Mouse (Mus musculus) layer of hippocampus, adult 8-10 months (tissue): ENCODE data around the gene Gabpb2. TPM values are rescaled to one million over a fixed set of nuclear protein-coding genes. Genes with fewer than 3 reads are reported as not detected.

Experiments used
- DNase-seq, 2 experiments: peaks; one replicate each; pipeline ENCODE4 v3.0.0; 2022; ENCODE audit warnings: low spot score in 2 of 2
- total RNA-seq, 4 experiments: library from RNA; stranded (reverse); gene quantifications; 2 replicates each; pipeline ENCODE4 v1.2.4; 2022

Gabpb2 gene
- total RNA-seq, 4 experiments from 2014 or later: 15.7 to 18.0 (median 17.5) TPM

DNA sequence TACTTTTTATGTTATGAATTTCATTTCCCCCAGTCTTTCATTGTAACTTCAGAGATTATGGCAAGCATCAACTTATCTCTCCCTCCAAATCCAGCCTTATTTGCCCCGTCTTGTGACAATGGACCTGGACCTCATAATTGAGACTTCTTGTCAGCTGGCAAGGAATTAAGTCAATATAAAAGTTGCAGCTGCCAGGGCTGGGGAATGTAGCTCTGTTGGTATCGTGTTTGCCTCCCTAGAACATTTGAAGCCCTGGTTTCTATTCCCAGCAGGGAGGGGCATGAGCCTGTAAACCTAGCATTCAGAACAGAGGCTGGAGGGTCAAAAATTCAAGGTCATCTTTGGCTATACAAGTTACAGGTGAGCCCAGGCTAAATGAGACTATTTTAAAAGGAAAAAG lies 21.9 kb downstream of the Gabpb2 start:
- DNase-seq: no peak

DNA sequence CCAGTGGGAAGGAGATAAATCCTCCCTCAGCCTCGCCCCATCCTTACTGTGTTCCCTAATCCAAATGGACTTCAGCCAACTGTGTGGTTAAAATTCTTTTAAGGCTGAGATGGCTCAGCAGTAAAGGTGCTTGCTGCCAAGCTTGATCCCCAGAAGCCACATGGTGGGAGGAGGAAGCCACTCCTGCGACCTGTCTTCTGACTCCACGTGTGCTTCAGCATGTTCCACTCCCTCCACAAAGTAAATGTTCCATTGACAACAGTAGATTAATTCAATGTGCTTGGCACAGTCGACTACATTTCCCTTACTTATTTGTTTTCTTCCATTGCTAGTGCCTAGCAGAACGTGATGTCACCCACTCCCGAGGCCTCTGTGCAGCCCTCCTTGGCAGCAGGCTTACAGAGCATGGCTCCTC lies 23.0 kb downstream of the Gabpb2 start:
- DNase-seq: no peak

DNA sequence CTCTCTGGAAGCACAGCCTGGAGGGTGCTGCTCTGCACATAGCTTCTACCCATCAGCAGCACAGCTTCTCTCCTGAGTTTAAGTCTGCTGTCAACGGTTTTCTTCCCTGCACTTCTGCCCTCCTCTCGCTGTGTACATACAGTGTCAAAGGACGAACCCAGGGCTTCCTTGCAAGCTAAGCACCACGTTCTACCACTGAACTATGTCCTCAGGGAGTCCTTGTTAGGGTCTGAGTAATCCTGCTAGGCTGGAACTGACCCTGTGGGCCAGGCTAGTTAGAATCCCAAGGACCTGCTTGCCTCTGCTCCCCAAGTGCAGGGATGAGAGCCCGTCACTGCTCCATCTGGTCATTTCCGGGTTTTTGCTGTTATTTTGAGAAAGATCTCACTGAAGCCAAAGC lies 30.8 kb downstream of the Gabpb2 start:
- no peak for DNase-seq

DNA sequence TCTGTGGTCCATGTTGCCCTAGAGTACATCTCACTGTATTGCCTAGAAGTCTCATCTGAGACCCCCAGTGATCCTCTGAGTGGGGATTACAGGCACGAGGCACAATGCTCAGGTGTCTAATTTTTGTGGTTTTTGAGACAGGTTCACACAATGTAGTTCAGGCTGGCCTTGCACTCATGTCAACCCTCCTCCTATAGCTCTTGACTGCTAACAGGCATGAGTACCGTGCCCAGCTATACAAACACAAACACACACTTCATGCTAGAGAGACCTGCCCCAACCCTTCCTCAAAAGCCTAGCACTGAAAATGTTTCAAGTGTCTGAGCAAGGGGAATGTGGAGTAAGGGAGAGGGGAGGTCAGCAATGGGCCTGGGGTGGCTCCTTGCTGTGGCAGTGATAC lies 31.6 kb downstream of the Gabpb2 start:
- DNase-seq: no peak

DNA sequence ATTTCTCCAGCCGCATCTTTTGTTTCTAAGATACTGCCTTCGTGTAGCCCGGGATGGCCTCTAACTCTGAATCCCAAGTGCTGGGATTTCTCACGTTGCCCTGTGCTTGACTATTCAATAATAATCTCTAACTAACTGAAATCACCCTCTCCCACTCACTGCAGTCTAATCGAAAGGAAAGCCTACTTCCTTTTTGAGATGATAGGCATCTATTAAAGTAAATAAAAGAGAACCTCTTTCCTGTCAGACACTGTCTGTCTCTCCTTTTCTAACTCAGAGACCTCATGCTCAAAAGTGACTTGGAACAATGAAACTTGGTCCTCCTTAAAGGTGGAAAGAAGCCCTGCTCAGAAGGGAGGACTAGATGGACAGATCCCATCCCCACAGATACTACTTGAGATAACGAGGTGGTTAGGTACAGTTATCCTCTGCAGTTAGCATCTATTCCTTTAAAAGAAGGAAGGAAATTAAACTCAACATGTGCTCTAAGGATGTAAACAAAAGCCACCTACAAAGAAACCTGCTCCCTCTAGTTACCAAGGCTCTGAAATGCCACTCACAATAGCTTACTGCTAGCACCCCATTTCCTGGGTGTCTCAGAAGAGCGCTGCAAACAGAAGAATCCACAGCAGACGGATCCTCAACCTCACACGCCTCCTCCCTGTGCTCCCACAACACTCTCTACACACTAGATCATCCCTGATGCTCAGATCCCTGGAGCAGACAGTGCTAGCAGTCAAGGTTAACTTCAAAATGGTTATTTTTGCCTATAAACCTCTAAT lies 32.7 kb downstream of the Gabpb2 start:
- DNase-seq: no peak

DNA sequence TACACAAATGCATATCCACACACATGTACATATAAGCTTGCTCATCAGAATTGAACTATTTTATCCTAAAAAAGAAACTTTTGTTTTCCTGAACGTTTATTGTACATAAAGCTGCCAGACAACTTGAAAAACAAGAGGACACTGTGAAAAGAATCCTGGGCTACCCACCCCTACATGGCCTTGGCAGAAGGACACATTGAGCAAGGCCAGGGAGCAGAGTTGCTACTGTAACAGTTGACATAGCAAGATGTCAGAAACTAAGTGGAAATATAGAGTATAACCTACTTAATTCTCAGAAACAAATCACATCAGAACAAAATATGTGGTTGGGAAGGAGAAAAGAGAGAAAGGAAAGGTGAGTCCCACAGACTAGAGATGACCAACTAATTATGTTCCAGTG lies 35.9 kb downstream of the Gabpb2 start:
- DNase-seq: no peak

DNA sequence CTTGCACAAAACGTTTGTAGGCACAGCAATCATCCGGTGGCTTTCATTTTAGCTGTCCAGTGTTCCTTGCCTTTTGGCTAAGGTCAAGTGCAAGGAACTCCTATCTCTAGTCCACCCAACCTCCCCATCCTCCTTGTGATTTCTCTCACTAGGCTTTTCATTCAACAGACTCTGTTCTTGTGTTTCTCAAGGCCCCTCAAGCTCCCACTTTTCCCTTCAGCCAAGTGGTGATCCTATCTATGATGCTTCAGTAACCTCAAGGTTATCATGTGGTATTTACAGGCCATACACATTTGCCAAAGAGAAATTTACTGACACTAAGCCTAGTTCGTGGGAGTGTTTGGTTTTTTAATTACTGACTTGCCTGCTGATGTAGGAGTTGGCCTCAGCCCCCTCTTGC lies 37.8 kb downstream of the Gabpb2 start:
- no peak for DNase-seq

DNA sequence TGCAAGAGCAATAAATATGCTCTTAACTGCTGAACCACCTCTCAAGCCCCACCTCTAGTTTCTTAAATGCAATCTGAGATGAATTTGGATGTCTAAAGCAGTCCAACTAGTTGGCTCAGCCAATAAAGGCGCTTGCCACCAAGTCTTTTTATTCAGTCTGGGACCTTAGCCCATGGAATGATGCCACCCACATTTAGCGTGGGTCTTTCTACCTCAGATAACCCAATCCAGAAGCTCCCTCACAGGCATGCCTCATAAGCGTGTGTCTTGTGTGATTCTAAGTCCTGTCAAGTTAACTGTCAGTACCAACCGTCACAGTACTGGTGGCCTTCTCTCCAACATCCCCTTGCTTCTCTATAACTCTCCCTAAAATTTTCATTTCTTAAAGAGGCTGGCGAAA lies 38.8 kb downstream of the Gabpb2 start:
- no peak for DNase-seq

DNA sequence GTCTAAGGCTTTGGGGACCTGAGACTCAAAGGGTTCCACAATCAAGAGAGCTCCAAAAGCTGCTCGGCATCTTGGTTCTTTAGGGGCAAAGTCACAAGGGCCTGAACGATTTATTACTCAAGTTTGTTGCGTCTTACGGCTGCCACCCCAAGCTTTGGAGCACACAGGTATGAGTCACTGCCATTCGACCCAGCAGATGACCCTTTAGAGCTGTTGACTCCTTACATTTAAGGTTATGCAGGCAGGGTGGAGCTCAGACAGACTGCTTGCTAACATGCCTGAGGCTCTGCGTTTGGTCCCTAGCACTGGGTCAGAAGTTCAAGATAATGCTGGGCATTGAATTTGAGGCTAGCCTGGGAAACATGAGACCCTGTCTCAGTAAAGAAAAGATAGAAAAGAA lies 40.1 kb downstream of the Gabpb2 start:
- DNase-seq: no peak

DNA sequence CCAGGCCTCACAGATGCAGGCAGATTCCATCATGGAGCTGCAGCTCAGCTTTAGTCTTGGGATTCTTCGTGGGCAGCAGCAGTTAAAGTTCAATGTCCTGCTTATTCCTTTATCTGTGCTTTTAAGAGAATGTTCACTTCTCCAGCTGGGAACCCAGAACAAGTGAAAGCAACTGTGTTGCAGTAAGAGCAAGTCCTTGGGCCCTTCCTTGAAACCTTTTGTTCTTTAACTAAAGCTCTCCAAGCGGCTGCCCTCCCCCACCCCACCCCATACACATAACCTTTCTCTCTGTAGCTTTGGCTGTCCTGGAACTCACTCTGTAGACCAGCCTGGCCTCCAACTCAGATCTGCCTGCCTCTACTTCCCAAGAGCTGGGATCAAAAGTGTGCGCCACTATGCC lies 41.2 kb downstream of the Gabpb2 start:
- DNase-seq: no peak

DNA sequence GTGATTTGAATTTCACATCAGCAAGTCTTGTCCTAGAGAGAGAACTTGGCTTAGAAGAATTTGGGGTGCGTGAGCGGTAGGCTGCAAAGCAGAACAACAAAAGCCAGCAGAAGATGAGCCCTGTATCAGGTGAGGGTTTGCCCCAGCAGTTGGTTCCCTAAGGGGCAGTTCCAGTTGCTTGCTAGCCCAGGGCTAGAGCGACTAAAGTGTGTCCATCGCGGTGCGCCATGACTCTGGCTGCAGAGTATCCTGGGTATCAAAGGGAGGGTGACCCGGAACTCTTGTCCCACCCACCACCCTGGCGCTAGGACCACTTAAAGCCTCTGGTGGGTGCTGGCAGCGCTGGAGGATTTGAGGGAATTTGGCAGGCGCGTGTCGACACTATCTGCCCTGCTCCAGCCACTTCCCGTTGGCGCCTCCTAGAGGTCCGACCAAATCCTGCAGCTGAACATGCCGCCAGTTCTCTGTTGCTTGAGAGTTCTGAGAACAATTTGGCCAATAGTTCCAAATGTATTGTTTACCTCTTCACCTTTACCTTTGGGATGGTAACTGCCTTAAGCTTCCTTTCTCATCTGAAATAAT lies 43.6 kb downstream of the Gabpb2 start:
- peak; percentile 62 to 69 for DNase-seq

DNA sequence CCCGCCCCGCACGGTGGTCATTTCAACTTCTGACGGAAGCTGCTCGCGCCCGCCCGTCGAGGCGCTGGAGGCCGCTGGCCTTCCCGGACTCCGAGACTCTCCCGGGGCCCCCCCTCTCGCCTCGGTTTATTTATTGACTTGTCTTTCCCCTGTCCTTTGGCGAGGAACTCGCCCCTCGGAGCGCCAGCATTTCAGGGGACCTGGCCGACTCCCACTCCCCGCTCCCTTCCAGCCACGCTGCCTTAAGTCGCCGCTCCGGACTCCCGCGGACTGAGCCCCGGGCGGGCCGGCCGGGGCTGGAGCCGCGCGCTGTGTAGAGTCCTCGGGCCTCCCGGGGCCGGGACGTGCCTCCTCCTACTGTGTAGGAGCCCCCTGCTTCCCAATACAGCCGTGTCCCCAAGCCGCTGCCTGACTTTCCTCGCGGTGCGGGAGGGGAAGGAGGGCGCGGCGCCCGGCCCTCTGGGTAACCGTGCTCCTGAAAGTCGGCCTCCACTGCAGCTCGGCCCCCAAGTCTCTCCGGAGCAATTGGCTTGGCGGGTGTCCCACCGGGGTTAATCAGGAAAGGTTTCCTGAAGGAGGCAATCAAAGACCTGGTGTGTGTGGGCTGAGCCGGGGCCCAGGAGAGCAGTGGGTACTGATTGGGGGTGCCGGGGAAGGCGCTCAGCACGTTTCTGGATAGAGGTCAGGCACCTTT lies 44.3 kb downstream of the Gabpb2 start:
- DNase-seq: no peak

DNA sequence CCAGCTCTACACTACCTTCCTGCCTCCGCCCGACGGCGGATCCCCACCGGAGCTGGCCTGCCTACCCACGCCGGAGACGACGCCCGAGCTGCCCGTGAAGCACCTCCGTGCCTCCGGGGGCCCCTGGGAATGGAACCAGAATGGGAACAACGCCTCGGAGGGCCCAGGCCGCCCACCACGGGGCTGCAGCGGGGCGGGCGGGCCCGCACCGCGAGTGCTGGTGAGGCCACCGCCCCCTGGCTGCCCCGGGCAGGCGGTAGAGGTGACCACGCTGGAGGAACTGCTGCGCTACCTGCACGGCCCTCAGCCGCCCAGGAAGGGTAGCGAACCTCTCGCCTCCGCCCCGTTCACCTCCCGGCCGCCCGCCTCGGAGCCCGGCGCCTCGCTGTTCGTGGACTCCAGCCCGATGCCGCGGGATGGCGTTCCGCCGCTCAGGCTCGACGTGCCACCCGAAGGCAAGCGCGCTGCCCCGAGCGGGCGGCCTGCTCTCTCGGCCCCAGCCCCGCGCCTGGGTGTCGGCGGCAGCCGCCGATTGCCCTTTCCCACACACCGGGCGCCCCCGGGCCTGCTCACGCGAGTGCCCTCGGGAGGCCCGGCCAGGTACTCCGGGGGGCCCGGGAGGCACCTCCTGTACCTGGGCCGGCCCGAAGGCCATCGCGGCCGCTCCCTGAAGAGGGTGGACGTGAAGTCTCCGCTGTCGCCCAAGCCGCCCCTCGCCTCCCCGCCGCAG lies 45.0 kb downstream of the Gabpb2 start:
- no peak for DNase-seq

DNA sequence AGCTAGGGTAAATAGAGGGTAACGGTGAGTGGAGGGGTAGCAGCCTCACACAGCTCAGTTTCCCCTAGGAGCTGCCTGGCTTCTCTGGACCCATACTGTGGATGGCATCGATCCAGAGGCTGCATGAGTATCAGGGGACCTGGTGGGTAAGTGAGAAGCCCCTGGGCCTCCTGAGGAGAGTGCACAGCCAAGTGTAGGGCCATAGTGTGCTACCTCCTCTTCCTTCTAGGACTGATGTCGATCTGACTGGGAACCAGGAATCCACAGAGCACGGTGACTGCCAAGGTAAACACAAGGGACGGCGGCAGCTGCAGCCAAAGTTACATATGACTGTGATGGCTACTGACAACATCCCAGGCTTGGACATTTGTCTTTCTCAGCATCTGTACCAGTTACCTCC lies 46.6 kb downstream of the Gabpb2 start:
- DNase-seq: no peak

DNA sequence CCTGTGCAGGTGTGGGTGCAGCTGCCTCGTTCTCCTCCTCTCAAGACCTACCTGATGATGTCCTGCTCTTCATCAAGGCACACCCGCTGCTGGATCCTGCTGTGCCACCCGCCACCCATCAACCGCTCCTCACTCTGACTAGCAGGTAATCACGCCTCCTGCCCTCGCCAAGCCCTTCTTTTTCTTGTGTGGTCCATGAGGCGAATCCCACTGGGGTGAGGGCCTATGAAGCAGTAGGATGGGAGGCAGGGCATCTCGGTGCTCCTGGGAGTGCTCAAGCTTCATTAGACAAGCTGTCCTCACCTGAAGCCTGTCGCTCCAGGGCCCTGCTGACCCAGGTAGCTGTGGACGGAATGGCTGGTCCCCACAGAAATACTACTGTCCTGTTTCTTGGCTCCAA lies 47.7 kb downstream of the Gabpb2 start:
- DNase-seq: no peak

DNA sequence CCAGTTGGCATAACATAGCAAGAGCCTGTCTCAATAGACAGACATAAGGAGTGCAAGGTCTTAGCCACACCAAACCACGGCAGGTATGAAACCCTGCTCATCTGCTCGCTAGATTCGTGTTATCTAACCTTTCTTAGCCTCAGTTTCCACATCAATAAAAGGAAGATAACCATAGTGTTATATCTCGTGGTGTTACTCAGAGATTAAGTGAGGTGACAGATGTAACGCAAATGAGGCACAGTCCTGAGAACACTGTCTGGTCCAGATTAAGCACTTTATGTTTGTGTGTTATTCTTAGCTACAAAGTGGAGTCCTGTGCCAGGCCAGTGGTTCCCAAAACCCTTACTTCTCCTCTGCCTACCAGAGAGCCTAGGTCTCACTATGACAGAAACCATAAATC lies 52.9 kb downstream of the Gabpb2 start:
- DNase-seq: no peak

DNA sequence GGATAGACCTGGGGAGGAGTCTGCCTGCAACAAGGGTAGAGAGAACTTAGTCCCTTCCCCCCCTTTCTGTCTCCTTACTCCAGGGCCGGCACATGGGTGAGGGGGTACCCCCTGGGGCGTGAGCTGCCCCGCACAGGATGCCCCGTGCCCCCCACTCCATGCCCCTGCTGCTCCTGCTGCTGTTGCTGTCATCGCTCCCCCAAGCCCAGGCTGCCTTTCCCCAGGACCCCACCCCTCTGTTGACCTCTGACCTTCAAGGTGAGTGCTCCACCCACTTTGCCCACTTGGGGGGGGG lies 53.5 kb downstream of the Gabpb2 start:
- DNase-seq: no peak

DNA sequence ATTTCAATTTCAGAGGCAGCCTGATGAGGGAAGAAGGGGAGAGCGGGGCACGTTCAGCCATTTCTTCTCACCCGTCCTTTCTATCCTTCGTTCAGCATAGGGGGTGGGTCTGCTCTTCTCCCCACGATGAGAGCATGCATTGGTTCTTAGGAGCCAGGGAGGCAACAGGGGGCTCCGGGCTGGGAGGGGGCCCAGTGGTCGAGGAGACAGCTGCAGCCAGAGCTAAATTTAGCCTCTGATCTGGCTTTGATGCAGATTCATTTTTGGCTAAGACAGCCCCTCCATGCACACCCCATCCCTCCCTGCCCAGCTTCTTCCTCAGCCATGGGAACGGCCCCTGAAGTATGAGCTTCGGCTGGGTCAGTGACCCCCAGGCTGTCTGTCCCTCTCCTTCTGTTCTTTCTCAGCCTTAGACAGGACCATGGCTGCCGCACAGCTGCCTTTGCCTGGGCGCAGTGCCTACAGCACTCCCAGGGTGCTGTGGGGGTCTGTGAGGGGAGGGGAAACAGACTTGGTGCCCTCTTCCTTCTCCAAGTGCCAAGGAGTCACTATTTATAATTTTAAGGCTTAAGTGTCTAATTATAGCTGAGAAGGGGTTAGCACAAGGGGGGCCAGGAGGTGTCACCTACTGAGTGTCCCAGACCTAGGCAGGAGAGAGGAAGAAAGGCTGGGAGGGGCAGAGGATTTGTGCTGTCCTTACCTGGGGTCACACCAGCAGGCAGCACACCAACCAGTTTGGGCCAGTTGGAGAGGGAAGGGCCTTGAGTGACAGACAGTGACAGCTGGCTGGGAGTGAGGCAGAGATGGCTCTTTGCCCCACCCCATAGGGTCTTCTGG lies 54.1 kb downstream of the Gabpb2 start:
- DNase-seq: no peak

DNA sequence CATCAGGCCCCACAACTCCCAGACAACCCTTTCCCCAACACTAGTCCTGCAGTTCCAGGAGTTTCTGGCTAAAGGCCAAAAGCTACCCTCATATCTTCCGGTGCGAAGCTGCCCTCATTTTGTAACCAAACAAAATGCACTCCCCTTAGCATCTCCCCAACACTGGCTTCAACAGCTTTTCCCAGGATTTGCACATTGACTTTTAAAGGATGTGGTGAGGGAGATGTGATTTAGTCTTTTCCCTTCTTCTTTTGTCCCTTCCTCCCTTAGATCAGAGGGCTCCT lies 55.4 kb downstream of the Gabpb2 start:
- no peak for DNase-seq

DNA sequence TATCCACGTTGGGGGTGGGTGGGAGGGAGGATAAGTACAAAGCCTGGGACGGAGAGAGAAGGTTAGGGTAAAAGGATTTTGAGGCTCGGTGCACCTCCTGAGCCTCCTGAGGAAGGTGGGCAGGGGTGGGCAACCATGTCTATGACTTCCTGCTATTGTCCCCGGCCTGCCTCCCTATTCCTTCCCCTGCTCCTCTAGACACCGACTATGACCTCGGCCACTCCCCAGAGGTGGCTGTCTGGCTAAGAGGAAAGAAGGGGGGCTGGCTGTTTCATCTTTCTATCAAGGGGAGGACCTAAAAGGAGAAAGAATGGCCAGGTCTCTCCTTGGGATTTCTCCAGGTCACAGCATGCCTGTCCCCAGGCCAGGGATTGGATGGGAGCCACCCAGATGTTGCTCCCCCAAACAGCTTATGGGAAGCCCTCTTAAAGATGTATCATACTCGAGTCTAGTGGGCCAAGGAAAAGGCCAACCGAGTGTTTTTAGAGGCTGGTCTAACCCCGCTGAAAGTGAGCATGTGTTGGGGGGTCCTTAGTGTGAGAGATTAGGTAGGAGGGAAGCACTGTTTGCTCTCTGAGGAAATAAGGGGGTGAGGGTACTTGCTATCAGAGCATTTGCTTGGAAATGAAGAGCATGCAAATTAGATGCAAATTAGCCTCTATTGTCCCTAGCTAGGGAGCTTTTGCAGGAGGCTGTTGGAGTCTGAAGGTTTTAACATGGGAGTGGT lies 55.9 kb downstream of the Gabpb2 start:
- DNase-seq: no peak

DNA sequence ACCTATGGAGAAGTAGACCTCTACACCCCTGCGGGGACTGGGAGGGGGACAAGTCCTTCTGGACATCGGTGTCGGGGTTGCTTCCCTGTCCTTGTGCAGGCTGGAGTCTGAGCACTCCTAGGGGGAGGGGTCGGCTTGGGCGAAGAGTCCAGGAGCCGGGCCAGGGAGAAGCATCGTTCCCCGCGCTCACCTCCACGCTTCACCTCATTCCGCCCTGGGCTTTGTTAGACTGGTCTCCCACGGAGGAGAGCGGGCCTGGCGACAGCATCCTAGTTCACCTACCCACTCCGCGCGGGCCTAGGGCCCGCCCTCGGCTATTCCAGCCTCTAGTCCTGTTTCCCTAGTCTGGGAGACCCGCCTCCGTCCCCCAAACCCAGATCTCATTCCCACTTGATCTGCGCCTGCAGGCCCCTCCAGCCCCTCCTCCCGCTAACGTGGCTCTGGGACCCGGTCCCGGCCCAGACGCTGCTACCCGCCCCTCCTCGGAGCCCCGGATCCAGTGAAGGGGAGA lies 56.6 kb downstream of the Gabpb2 start:
- DNase-seq: no peak
